Mouse (Mus musculus) lung, adult 2 months (tissue): ENCODE measurements at regions not wholly inside any gene's neighbourhood (a gene's known extent, or its start where the extent isn't known, plus 50 kb on each side); places are given as distances from the start of the nearest gene placed in this dataset.

Experiments used
- CTCF ChIP-seq: fragments of 200-500 bp; IDR thresholded peaks from 2 replicates; pipeline ENCODE4 v1.5.1; 2011; ENCODE audit warnings: mild to moderate bottlenecking, low read length, control low read depth; ENCODE audit not compliant: insufficient read depth
- POLR2A ChIP-seq: fragments of 200-500 bp; IDR thresholded peaks from 2 replicates; pipeline ENCODE4 v1.6.1; 2011; ENCODE audit warnings: low read depth, mild to moderate bottlenecking, control low read depth, low read length, borderline replicate concordance; ENCODE audit errors: extremely low read depth

DNA sequence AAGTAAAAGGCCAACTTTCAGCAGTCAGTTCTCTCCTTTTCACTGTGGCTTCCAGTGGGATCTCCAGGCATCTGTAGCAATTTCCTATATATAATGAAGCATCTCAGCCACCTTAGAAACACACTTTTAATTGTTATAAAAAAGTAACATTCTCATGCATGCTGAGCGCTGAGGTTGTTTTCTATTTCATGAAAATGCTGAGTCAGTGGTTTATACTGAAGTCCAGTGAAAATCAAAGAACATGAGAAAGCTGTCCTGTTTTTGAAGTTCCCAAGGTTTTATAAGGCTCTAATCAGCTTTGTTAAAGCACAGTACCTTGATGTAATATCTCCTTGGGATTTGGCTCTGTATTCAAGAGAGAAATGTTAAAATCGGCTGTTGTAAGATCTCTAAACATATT is 1367.2 kb downstream of the Gsdmc2 start:
- no peak for TF ChIP-seq POLR2A
- TF ChIP-seq CTCF: no peak
